Mouse (Mus musculus): ENCODE data around the gene Hacd1.

Hacd1 gene

GRCm38 (mm10) chr2:14005121-14005520, 50.8 kb downstream of the Hacd1 start:
- DNase-seq (ENCODE audit: low read depth, low spot score): no peak

- no peak for DNase-seq (ENCODE audit: low read depth, low spot score)
Observed at GRCm38 (mm10) chr2:13960136-13960535, 95.8 kb downstream of the Hacd1 start.

GRCm38 (mm10) chr2:13956463-13956862, 99.5 kb downstream of the Hacd1 start:
- DNase-seq (ENCODE audit: low read depth, low spot score): no peak

GRCm38 (mm10) chr2:13938118-13938517, 117.8 kb downstream of the Hacd1 start:
- DNase-seq (ENCODE audit: low read depth, low spot score): no peak

GRCm38 (mm10) chr2:13935343-13935742, 120.6 kb downstream of the Hacd1 start:
- DNase-seq (ENCODE audit: low read depth, low spot score): no peak

- no peak for DNase-seq (ENCODE audit: low read depth, low spot score)
Observed at GRCm38 (mm10) chr2:13932253-13932652, 123.7 kb downstream of the Hacd1 start.

- DNase-seq (ENCODE audit: low read depth, low spot score): no peak
Observed at GRCm38 (mm10) chr2:13930724-13931123, 125.2 kb downstream of the Hacd1 start.

GRCm38 (mm10) chr2:13888568-13888967, 167.4 kb downstream of the Hacd1 start:
- no peak for DNase-seq (ENCODE audit: low read depth, low spot score)

- DNase-seq (ENCODE audit: low read depth, low spot score): no peak
Observed at GRCm38 (mm10) chr2:13857461-13857860, 198.5 kb downstream of the Hacd1 start.

- no peak for DNase-seq (ENCODE audit: low read depth, low spot score)
Observed at GRCm38 (mm10) chr2:13855510-13855909, 200.4 kb downstream of the Hacd1 start.

- DNase-seq (ENCODE audit: low read depth, low spot score): no peak
Observed at GRCm38 (mm10) chr2:13836310-13836709, 219.6 kb downstream of the Hacd1 start.

- no peak for DNase-seq (ENCODE audit: low read depth, low spot score)
Observed at GRCm38 (mm10) chr2:13834989-13835388, 220.9 kb downstream of the Hacd1 start.

- DNase-seq (ENCODE audit: low read depth, low spot score): no peak
Observed at GRCm38 (mm10) chr2:13816645-13817044, 239.3 kb downstream of the Hacd1 start.

GRCm38 (mm10) chr2:13808593-13808992, 247.3 kb downstream of the Hacd1 start:
- DNase-seq (ENCODE audit: low read depth, low spot score): no peak

GRCm38 (mm10) chr2:13808008-13808407, 247.9 kb downstream of the Hacd1 start:
- DNase-seq (ENCODE audit: low read depth, low spot score): no peak

GRCm38 (mm10) chr2:13806120-13806519, 249.8 kb downstream of the Hacd1 start:
- no peak for DNase-seq (ENCODE audit: low read depth, low spot score)

- DNase-seq (ENCODE audit: low read depth, low spot score): no peak
Observed at GRCm38 (mm10) chr2:13800639-13801038, 255.3 kb downstream of the Hacd1 start.

All from retina, postnatal 7 days (tissue).